Mouse (Mus musculus): ENCODE data around the gene Mia2. TPM values are rescaled to one million over a fixed set of nuclear protein-coding genes. Genes with fewer than 3 reads are reported as not detected.

Mia2 gene
- polyA plus RNA-seq (2017; shearing (Covaris generic)) = 100 to 1,000 TPM; 132 to 152 TPM

DNA sequence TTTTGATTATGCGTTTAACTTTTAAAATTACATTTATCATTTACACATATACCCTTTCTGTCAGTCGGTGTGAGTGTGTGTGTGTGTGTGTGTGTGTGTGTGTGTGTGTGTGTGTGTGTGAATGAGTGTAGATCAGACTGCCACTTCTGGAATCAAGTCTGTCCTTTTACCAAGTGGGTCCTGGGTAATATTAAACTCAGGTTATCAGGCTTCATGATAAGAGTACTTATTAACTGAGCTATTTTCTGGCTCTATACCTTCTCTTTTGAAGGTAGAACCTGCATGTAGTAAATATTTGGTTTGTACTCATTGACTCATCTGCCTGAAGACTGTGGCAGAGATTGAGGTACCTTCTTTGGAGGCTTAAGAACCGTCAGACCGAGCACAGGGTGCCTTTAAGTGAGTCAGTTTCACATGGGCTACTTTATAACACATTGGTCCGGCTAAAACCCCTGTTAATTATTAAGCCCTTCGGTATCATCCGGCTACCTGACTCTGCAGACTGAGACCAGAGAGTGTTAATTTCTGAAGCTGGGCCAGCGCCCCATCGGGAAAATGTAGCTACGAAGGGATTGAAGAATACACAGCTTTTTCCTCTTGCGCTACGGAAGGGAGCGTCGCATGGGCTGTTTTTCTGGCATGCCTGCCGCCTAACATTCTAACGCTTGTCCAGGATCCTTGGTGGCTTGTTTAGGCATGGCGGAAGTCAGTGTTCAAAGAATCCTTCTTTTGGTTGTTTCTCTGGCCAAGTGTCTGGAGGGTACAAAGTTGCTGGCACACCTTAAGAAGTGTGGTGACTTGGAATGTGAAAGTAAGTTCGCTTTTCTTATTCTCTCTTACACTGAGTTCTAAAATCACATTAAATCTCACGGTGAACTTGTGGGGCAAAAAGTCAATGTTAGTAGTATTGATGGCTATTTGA lies at the start of gene Mia2:
Gene Mia2, plus strand, starts transcription at position 696 of the 922 bp plus-strand sequence.

DNA sequence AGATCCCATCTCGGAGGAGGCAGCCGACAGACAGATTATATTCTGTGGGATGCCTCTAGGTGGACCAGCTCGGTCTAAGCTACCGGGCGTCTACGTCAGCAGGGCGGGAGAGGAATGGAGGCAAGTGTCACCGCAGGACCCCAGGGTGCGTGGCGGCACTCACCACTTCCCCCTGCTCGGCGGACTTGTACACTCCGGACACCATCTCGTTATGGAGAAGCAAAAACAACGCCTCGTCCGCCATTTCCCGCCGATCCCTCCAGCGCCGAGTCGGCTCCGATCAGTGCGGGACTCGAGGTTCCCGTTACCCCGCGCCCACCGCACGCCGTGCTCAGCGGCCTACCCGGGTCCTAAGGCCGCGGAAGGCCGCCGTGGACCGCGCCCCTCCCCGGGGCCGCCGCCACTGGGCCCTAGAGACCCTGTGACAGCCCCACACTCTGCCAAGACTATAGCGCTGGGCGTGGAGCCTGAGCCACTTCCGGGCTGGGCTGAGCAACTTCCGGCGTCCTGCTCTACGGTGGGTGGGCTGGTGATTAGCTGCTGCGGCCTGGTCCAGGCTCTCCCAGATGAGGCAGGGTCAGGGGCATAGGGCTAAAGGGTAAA lies 34.5 kb upstream of the Mia2 start, which contains the start of gene Trappc6b:
Gene Trappc6b, minus strand, starts transcription at position 480 of the 603 bp plus-strand sequence.

DNA sequence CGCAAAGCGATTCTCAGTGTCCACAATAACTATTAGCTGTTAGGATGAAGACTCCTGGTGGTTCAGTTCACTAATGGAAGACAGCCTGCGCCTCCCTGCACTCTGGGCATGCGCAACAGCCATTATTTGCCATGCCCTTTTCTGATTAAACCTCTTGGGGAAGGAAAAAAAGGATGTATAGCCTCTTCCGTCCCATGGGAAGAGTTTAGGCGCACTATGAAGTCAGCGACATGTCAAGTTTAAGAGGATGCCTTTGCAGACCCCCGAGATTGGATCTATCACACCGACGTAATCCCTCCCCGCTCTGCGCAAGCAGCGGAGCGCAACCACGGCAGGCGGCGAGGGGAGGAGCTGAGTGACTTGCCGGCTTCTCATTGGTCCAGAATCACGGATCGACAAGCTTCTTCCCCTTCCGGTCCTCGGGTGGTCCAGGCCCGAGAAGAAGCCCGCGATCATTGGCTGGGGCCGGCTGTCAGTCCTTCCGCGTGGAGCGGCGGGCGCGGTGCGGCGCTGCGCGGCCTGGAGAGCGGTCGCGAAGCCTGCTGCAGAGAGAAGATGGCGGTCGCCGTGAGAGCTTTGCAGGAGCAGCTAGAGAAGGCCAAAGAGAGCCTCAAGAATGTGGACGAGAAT lies 29.0 kb upstream of the Mia2 start, which contains the start of gene Pnn:
Gene Pnn, plus strand, starts transcription at position 437 of the 630 bp plus-strand sequence.

DNA sequence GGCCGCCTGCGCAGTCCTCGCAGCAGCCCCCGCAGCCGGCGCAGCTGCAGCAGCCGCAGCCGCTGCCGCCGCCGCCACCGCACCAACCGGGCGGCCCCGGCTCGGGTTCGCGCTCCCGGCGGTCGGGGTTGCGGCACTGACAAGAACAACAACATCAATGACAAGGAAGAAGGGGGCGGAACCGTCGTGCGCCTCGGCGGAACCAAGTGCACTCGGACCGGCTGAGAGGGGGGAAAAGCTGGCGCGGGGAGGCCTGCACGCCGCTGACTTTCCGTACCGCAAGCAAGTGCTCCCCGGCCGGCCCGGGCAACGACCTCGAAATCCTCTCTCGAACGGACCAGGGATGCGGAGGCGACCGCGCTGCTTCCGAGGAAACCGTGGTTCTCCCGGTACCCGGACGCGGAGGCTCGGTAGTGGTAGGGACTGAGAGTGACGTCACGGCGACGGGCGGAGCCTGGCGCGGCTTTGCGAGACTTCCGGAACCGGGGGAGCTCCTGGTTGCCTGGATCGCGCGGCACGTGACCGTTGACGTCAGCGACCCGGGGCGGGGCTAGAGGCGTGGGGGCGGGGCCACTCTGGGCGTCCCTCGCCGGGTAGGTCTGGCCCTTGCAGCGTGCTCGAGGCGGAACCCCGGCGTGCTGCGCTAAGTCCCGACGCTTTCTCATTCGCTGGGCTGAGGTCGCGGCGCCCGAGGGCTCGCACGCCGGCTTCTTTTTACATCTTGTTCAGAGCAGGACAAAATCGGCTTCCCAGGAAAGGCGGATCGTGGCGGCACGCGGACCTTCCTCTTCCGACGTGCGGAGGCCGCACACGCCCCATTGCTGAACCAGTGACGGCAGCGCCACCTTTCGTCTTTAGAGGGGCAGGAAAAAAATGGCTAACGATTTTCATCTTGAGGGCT lies 124.0 kb downstream of the Mia2 start, which contains the start of gene Fbxo33:
Gene Fbxo33, minus strand, starts transcription at position 401 of the 901 bp plus-strand sequence.

Other genes starting within 250 kb of the Mia2 start
- 10 to 100 TPM; 21.6 to 29.5 TPM for gene Sec23a, start 83.8 kb upstream of the Mia2 start, polyA plus RNA-seq (2017; shearing (Covaris generic))
- 10 to 100 TPM; 21.7 to 21.9 TPM for gene Gemin2, start 82.4 kb upstream of the Mia2 start, polyA plus RNA-seq (2017; shearing (Covaris generic))
- 100 to 1,000 TPM in 1 of 2 experiments, 10 to 100 TPM in 1; 96.5 to 107 TPM for gene Trappc6b, start 34.3 kb upstream of the Mia2 start, polyA plus RNA-seq (2017; shearing (Covaris generic))
- 100 to 1,000 TPM in 1 of 2 experiments, 10 to 100 TPM in 1; 99.5 to 110 TPM for gene Pnn, start 28.9 kb upstream of the Mia2 start, polyA plus RNA-seq (2017; shearing (Covaris generic))
- 10 to 100 TPM; 43.9 to 70.9 TPM for gene Fbxo33, start 123.9 kb downstream of the Mia2 start, polyA plus RNA-seq (2017; shearing (Covaris generic))

Measured in activated CD4-positive, CD25-positive, alpha-beta regulatory T cell (primary cell).